Mouse (Mus musculus) limb, embryonic 15.5 days (tissue): ENCODE results near the gene Utp4. TPM values are rescaled to one million over a fixed set of nuclear protein-coding genes. Genes with fewer than 3 reads are reported as not detected.
A peak's percentile ranks its signal among the peaks of the same experiment; 100 is the strongest.

Source experiments
- ATAC-seq: fragments of 200-750 bp; cut with Nextera tagmentation; 2 replicates; pipeline ENCODE4 v1.8.0; 2017; ENCODE audit warnings: low read depth, moderate TSS enrichment; ENCODE audit not compliant: insufficient number of reproducible peaks, low FRiP score, low TSS enrichment
- H3K27ac ChIP-seq: fragments of 300-500 bp; sonication (generic); 2 replicates; pipeline ENCODE4 v1.5.1; 2015; ENCODE audit warnings: moderate library complexity, mild to moderate bottlenecking, inconsistent platforms
- H3K27me3 ChIP-seq: fragments of 300-500 bp; sonication (generic); 2 replicates; pipeline ENCODE4 v1.6.1; 2015; ENCODE audit warnings: inconsistent platforms
- H3K36me3 ChIP-seq: fragments of 300-500 bp; sonication (generic); 2 replicates; pipeline ENCODE4 v1.6.1; 2015; ENCODE audit warnings: inconsistent platforms
- H3K4me1 ChIP-seq: fragments of 300-500 bp; sonication (generic); 2 replicates; pipeline ENCODE4 v1.6.1; 2015; ENCODE audit warnings: inconsistent platforms
- H3K4me2 ChIP-seq: fragments of 300-500 bp; sonication (generic); 2 replicates; pipeline ENCODE4 v1.6.1; 2015; ENCODE audit warnings: mild to moderate bottlenecking, inconsistent platforms
- H3K4me3 ChIP-seq: fragments of 300-500 bp; sonication (generic); 2 replicates; pipeline ENCODE4 v1.5.1; 2015; ENCODE audit warnings: mild to moderate bottlenecking, inconsistent platforms
- H3K9ac ChIP-seq: fragments of 300-500 bp; sonication (generic); 2 replicates; pipeline ENCODE4 v1.6.1; 2015; ENCODE audit warnings: inconsistent platforms
- H3K9me3 ChIP-seq: fragments of 300-500 bp; sonication (generic); 2 replicates; pipeline ENCODE4 v1.6.1; 2016; ENCODE audit warnings: inconsistent platforms
- whole genome bisulfite sequencing: fragments of 180-500 bp; shearing (Covaris S2); methylation state at CpG from one replicate; pipeline ENCODE4 v1.1.7; 2015; 5-methylcytosine and 5-hydroxymethylcytosine counted together
- polyA plus RNA-seq: library from polyadenylated mRNA; unstranded; fragments of >200 nt; fragmentation: Nextera tagmentation; extraction: Ambion mirVana; gene quantifications from 2 replicates; pipeline ENCODE4 v1.2.1, GENCODE M21; 2015

Gene Utp4
- polyA plus RNA-seq, 1 experiment from 2014 or later = 64.0 TPM

DNA sequence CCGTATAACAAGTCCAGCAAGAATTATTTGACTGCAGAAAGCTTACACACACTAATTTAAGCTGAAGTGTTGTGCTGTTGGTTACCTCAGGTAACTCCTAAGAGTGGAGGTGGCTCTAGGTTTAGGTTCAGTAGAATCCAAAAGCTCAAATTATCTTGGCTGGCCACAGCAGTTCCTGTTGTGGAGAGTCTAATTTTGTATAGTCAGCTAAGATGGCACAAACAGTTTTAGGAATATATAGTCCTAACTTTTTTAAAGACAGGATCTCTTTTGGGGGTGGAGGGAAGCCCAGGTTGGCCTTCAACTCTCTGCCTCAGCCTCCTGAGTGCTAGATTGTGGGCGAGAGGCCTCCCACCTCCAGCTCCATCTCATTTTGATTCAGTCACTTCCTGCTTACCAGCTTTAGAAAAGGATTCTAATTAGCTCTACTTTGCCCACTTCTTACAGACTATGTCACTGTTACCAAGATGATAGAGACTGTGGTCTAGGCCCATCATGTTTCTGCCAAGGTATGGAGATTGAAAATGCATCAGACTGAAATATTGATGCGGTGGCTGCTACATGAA is 55.3 kb downstream of the Utp4 start:
- no peak overlapping the region for H3K27ac ChIP-seq
- no peak overlapping the region for H3K9ac ChIP-seq
- 79% methylated on average over 3 of the region's 3 CpGs for WGBS

DNA sequence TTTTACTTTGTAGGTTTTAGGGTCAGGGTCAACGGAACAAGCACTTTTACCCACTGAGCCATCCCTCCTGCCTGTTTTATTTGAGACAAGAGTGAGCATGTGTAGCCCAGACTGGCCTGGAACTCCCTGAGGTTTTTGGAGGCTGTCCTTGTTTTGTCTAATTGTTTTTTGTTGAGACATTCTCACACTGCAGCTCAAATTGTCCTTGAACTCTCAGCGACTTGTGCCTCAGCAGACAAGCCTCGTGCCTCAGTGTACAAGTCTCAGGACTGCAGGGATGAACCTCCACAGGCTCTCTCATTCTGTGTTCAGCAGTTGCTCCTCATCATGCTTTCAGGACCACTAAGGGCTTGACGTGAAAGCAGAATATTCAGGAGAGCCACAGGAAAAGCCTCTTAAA is 58.3 kb downstream of the Utp4 start:
- no peak for ATAC-seq
- no peaks in the 10 kb centered on the region for H3K36me3 ChIP-seq
- no peak overlapping the region for H3K4me2 ChIP-seq
- no peak overlapping the region for H3K4me3 ChIP-seq
- no peaks in the 10 kb centered on the region for H3K27me3 ChIP-seq
- H3K4me1 ChIP-seq = peaks cover 9% of the 10 kb centered on the region; the same call in 1 of the 2 replicates
- no peak overlapping the region for H3K27ac ChIP-seq
- H3K9ac ChIP-seq = no peak overlapping the region
- WGBS = 52% methylated on average over 4 of the region's 4 CpGs
- no peaks in the 10 kb centered on the region for H3K9me3 ChIP-seq

More for the DNA sequence above, 55.3 kb downstream of the Utp4 start:
- ATAC-seq = no peak
- Histone ChIP-seq H3K4me3 (no peak overlapping the region), H3K27me3 (no peaks in the 10 kb centered on the region), H3K4me2 (no peak overlapping the region), H3K36me3 (no peaks in the 10 kb centered on the region), H3K4me1 (peaks cover 21% of the 10 kb centered on the region), H3K9me3 (no peaks in the 10 kb centered on the region)

DNA sequence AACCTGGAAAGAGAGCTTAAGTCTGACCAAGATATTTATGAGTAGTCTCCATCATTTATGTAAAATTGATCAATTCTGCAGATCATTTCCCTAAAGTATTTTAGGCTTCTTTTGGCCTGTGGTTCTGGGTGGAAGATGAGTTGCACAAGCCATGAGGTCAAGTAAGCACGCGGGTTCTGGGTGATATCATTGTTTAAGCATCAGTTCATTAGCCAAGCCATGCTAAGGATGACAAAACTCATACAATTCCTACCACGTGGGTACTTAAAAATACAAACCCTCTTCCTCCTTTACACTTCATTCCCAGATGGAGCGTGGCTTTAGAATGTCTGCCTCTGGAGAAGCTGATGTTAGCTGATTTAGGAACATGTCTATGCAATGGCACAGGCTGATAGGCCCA is 60.1 kb downstream of the Utp4 start:
- Histone ChIP-seq H3K27ac (no peak overlapping the region), H3K36me3 (no peaks in the 10 kb centered on the region), H3K4me2 (no peak overlapping the region), H3K4me1 (peaks cover 9% of the 10 kb centered on the region; the same call in 1 of the 2 replicates), H3K9me3 (no peaks in the 10 kb centered on the region), H3K4me3 (no peak overlapping the region), H3K9ac (no peak overlapping the region), H3K27me3 (no peaks in the 10 kb centered on the region)
- WGBS = 82% methylated on average over 4 of the region's 4 CpGs
- ATAC-seq = no peak

DNA sequence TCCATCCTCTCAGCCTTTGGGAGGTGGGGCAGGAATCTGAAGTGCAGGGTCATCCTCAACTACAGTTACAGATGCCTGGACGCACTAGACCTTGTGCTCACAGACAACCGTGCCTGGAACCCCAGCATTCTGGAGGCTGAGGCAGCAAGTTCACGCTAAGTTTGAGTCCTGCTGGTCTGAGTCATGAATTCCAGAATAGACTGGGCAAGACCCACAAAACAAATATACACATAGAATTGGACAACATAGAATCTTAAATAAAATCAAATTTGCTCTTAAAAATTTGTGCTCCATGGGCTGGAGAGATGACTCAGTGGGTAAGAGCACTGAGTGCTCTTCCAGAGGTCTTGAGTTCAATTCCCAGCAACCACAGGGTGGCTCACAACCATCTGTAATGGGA is 63.6 kb downstream of the Utp4 start:
- H3K4me2 ChIP-seq = no peak overlapping the region
- H3K4me3 ChIP-seq = no peak overlapping the region
- no peaks in the 10 kb centered on the region for H3K9me3 ChIP-seq
- 89% methylated on average over 3 of the region's 3 CpGs for WGBS
- no peak for ATAC-seq
- H3K9ac ChIP-seq = no peak overlapping the region
- peaks cover 5% of the 10 kb centered on the region; the same call in 1 of the 2 replicates for H3K4me1 ChIP-seq
- no peaks in the 10 kb centered on the region for H3K27me3 ChIP-seq
- H3K27ac ChIP-seq = no peak overlapping the region
- no peaks in the 10 kb centered on the region for H3K36me3 ChIP-seq

DNA sequence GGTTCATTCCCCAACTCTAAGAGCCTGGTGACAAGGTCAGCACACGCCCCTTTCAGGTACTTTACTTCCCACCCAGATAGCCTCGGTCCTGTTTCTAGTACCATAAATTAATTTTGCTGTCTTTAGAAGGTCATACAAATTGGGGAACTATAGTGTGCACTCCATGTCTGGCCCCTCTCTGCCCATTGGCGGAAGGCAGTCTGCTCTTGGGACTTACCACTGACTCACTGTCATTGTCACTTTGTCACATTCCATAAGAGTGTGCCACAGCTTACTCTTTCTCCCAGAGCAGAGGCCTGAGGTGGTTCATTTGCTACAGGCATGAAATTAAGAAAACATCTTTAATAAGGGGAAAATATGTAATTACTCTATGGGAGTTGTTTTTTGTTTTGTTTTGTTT is 64.8 kb downstream of the Utp4 start:
- H3K4me2 ChIP-seq = no peak overlapping the region
- 81% methylated on average over 3 of the region's 3 CpGs for WGBS
- peaks cover 3% of the 10 kb centered on the region; the same call in 1 of the 2 replicates for H3K4me1 ChIP-seq
- no peaks in the 10 kb centered on the region for H3K9me3 ChIP-seq
- H3K27me3 ChIP-seq = no peaks in the 10 kb centered on the region
- no peaks in the 10 kb centered on the region for H3K36me3 ChIP-seq
- H3K9ac ChIP-seq = no peak overlapping the region
- H3K27ac ChIP-seq = no peak overlapping the region
- ATAC-seq = no peak
- no peak overlapping the region for H3K4me3 ChIP-seq

DNA sequence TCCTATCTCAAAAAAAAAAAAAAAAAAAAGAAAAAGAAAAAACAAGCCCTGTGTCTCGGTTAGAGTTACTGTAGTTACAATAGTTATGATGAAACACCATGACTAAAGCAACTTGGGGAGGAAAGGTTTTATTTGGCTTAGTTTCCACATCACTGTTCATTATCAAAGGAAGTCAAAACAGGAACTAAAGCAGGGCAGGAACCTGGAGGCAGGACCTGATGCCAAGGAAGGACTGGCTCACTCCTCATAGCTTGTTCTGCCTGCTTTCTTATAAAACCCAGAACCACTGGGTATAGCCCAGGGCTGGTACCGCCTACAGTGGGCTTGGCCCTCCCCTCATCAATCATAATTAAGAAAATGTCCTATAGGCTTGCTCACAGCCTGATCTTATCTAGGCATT is 66.2 kb downstream of the Utp4 start:
- WGBS = 86% methylated on average over 2 of the region's 2 CpGs
- H3K9me3 ChIP-seq = no peaks in the 10 kb centered on the region
- peaks cover 3% of the 10 kb centered on the region; the same call in 1 of the 2 replicates for H3K4me1 ChIP-seq
- H3K4me2 ChIP-seq = no peak overlapping the region
- H3K9ac ChIP-seq = no peak overlapping the region
- no peaks in the 10 kb centered on the region for H3K27me3 ChIP-seq
- no peak overlapping the region for H3K27ac ChIP-seq
- no peak overlapping the region for H3K4me3 ChIP-seq
- ATAC-seq = no peak
- no peaks in the 10 kb centered on the region for H3K36me3 ChIP-seq

DNA sequence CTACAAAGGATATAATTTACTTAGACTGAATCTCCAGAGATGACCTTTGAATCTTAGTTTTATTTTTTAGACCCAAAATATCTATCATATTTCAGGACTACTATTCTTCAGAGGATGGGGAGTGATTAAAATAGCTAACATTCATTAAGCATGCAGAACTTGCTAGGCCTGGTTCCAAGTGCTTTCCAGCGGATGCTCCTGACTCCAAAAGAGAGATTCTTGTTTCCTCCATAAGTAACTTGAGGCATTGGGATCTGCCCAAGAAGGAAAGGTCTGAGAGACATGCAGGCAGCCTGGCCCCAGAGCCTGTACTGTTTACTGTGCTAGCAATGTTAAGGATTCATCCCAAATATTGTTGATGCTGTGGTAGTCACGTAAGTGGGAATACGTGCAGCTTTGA is 68.9 kb downstream of the Utp4 start:
- peaks cover 3% of the 10 kb centered on the region; the same call in 1 of the 2 replicates for H3K4me1 ChIP-seq
- H3K27ac ChIP-seq = no peak overlapping the region
- H3K36me3 ChIP-seq = no peaks in the 10 kb centered on the region
- 70% methylated on average over 3 of the region's 3 CpGs for WGBS
- no peaks in the 10 kb centered on the region for H3K27me3 ChIP-seq
- H3K9me3 ChIP-seq = no peaks in the 10 kb centered on the region
- no peak overlapping the region for H3K4me2 ChIP-seq
- no peak overlapping the region for H3K4me3 ChIP-seq
- ATAC-seq = no peak
- H3K9ac ChIP-seq = no peak overlapping the region

DNA sequence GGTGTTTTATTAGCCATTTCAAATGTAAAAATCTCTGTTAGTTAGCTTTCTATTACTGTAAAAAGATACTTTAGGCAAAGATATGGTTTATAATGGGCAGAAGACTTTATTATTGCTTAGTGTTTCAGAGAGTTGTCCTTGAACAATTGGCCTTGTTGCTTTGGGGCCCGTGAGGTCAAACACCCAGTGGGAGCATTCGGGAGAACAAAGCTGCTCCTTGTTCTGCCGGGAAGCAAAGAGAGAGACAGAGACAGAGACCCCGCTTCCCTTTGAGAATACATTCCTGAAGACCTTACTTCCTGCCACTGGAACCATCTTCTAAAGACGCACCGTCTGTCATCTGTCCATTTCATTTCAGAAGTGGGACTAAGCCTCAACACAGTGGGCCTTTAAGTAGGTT is 69.9 kb downstream of the Utp4 start:
- no peaks in the 10 kb centered on the region for H3K36me3 ChIP-seq
- H3K9ac ChIP-seq = no peak overlapping the region
- H3K4me1 ChIP-seq = peaks cover 3% of the 10 kb centered on the region; the same call in 1 of the 2 replicates
- WGBS = 87% methylated on average over 6 of the region's 6 CpGs
- H3K27ac ChIP-seq = no peak overlapping the region
- ATAC-seq = no peak
- no peaks in the 10 kb centered on the region for H3K27me3 ChIP-seq
- no peak overlapping the region for H3K4me3 ChIP-seq
- no peak overlapping the region for H3K4me2 ChIP-seq
- no peaks in the 10 kb centered on the region for H3K9me3 ChIP-seq

DNA sequence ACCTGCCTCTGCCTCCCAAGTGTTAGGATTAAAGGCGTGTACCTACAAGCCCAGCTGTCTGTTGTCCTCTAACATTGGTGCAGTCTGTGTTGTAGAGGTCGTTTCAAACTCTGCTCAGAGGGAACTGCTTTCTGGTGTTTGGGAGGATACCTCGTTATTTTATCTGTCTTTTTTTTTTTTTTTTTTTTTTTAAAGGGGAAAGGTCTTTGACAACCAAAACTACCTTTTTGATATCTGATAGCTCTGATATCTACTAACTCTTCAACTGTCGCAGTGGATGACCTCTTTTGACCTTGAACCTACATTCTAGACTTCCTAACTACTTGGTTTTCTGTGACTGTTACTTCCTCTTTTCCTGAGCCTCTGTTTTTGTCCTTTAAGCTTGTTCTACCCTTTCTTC is 71.1 kb downstream of the Utp4 start:
- peaks cover 3% of the 10 kb centered on the region; the same call in 1 of the 2 replicates for H3K4me1 ChIP-seq
- H3K4me3 ChIP-seq = no peak overlapping the region
- 66% methylated on average over 4 of the region's 4 CpGs for WGBS
- no peaks in the 10 kb centered on the region for H3K27me3 ChIP-seq
- no peaks in the 10 kb centered on the region for H3K36me3 ChIP-seq
- H3K9me3 ChIP-seq = no peaks in the 10 kb centered on the region
- H3K27ac ChIP-seq = no peak overlapping the region
- no peak for ATAC-seq
- no peak overlapping the region for H3K9ac ChIP-seq
- H3K4me2 ChIP-seq = no peak overlapping the region

DNA sequence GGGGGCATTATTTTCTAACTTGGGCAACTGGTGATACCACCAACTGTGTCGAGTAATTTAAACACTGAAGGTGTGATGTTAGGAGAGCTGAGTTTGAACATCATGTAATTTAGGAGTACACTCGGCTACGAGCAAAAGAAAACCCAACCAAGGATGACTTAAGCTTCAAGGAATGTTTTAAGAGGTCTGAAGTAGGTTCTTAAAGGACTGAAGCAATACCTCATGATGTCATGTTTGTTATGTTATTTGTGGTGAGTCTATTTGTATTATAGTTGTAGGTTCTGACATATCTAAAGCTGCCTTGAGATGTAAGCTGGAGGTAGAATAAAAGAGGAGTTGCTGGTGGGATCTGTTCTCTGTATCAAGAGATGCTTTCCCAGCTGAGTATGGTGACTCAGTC is 76.5 kb downstream of the Utp4 start:
- no peaks in the 10 kb centered on the region for H3K36me3 ChIP-seq
- no peaks in the 10 kb centered on the region for H3K27me3 ChIP-seq
- no peak overlapping the region for H3K4me3 ChIP-seq
- no peak overlapping the region for H3K9ac ChIP-seq
- no peak overlapping the region for H3K4me2 ChIP-seq
- H3K27ac ChIP-seq = no peak overlapping the region
- no peaks in the 10 kb centered on the region for H3K9me3 ChIP-seq
- no peak for ATAC-seq
- 62% methylated on average over 3 of the region's 3 CpGs for WGBS
- H3K4me1 ChIP-seq = peaks cover 2% of the 10 kb centered on the region; the same call in 1 of the 2 replicates

DNA sequence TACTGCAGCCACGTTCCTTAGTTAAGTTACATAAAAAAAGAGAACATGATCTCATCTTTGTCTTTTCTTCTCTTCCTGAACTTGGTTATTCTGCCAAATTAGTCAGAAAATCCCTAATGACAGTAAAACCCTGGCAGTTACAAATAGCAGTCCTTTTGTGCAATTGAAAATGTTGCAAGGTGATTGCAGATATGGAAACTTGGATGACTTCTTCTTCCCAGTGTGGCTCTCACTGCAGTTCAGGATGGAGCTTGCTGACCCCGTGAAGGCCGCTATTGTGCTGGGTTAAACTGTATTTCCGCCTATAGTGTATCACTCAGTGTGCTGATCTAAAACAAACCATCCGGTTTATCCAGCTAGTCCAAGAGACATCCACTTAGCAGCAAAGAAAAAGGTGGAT is 78.5 kb downstream of the Utp4 start:
- Histone ChIP-seq H3K4me3 (no peak overlapping the region), H3K9ac (no peak overlapping the region), H3K27ac (0 out of 2 replicates have a peak overlapping the region, but pooled peaks have one; percentile 13), H3K36me3 (no peaks in the 10 kb centered on the region), H3K27me3 (no peaks in the 10 kb centered on the region), H3K4me2 (no peak overlapping the region), H3K9me3 (no peaks in the 10 kb centered on the region), H3K4me1 (peaks cover 2% of the 10 kb centered on the region; the same call in 1 of the 2 replicates)
- 70% methylated on average over 5 of the region's 5 CpGs for WGBS
- ATAC-seq = no peak
